Mouse (Mus musculus) erythroblast, embryonic 14.5 days (primary cell): ENCODE measurements at regions not wholly inside any gene's neighbourhood (a gene's known extent, or its start where the extent isn't known, plus 50 kb on each side); places are given as distances from the start of the nearest gene placed in this dataset.

Experiments
- GATA1 ChIP-seq: IDR thresholded peaks from 2 replicates; pipeline ENCODE4 v1.6.1; 2012; ENCODE audit warnings: low read length, inconsistent platforms, mixed read lengths
- TAL1 ChIP-seq: IDR thresholded peaks from 3 replicates; pipeline ENCODE4 v1.6.1; 2012; ENCODE audit warnings: low read length, inconsistent platforms, mixed read lengths

DNA sequence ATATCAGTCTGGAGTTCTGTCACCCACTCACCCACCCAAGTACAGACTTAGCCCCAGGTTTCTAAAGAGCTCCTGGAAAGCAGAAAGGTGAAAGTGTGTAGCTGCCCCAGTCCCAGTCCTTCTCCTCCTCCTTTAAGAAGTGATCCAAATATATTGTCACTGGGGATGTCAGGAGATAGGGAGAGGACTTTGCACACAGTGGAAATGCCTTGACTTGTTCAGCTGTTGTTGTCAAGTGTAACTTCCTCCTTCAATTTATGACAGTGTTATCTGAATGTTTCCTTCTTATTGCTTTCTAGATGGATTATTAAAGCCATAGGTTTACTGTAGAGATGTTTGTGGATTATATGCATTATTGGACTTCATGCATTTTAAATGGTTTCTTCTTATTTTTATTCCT, 119.0 kb upstream of the Nt5e start:
- TF ChIP-seq TAL1 (no peak), GATA1 (no peak)
